Mouse (Mus musculus): ENCODE measurements at regions not wholly inside any gene's neighbourhood (a gene's known extent, or its start where the extent isn't known, plus 50 kb on each side); places are given as distances from the start of the nearest gene placed in this dataset.

DNA sequence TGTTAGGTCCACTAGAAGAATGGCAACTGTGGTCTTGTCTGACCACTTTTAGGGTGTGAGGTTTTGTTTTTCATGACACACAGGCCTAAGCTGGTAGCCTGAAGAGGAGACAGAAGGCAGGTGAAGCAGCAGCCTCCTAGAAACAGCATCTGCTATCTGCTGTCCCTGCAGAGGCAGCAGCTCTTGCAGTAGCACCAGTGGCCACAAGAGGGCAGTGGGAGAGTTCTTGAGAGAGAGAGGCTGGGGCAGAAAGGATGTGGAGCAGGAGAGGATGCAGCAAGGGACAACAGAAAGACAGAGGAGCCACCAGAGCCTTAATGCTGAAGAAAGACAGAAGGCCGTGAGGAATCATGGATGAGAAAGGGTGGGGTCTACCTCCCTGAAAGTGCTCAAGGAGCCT lies 88.1 kb upstream of the Usp51 start:
- ATAC-seq (ENCODE audit: low read depth): peak; percentile 65; the same call in 1 of the 2 replicates
- H3K27me3 ChIP-seq: no peaks in the 10 kb centered on the region
- no peaks in the 10 kb centered on the region for H3K4me1 ChIP-seq (replicated peaks)
- H3K9ac ChIP-seq: no peak overlapping the region
- H3K27ac ChIP-seq (replicated peaks): no peak overlapping the region
- no peaks in the 10 kb centered on the region for H3K9me3 ChIP-seq
- H3K36me3 ChIP-seq: no peaks in the 10 kb centered on the region
- H3K4me2 ChIP-seq: no peak overlapping the region
- WGBS: 67% methylated on average over 1 of the region's 1 CpGs
- no peak overlapping the region for H3K4me3 ChIP-seq

DNA sequence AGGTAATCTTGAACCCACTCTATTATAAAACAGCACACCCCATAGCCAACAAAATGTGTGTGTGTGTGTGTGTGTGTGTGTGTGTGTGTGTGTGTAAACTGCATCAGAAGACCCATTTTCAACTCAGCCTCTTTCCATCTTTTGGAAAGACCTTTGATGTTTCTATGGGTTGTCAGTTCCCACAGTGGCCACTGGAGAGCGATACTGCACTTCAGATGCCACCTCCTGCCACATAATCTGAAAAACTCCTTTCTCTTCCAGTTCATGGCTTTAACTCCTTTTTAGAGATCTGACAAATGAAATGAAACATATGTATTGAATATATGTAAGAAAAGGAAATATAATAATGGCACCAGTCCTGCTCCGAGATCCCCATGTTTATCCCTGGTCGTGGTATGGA lies 79.3 kb upstream of the Usp51 start:
- no peak overlapping the region for H3K9ac ChIP-seq
- no peaks in the 10 kb centered on the region for H3K36me3 ChIP-seq
- no peak overlapping the region for H3K4me3 ChIP-seq
- H3K4me2 ChIP-seq: no peak overlapping the region
- 55% methylated on average over 3 of the region's 3 CpGs for WGBS
- H3K4me1 ChIP-seq (replicated peaks): no peaks in the 10 kb centered on the region
- no peaks in the 10 kb centered on the region for H3K9me3 ChIP-seq
- H3K27me3 ChIP-seq: no peaks in the 10 kb centered on the region
- no peak overlapping the region for H3K27ac ChIP-seq (replicated peaks)
- no peak for ATAC-seq (ENCODE audit: low read depth)

DNA sequence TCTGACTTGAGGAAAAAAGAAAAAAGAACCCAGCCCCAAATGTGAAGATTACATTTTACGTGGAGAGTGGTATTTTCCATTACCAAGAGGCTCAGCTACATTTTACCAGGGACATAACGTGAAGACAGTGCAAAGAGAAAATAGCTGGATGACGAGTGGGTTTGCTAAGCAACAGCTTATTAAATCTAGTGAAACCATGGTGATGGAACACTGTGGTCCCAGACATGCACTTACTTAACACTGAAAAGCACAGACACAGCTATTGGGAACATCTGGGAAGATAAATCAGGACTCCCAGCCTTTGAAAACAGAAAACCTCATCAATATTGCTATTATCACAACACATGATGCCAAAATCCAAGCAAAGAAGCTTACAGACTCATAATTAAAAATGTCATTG lies 60.1 kb upstream of the Usp51 start:
- Histone ChIP-seq H3K4me3 (no peak overlapping the region), H3K9me3 (no peaks in the 10 kb centered on the region), H3K9ac (no peak overlapping the region), H3K27ac (replicated peaks) (no peak overlapping the region), H3K4me2 (no peak overlapping the region), H3K27me3 (0 out of 2 replicates have a peak, but pooled peaks cover 3% of the 10 kb centered on the region), H3K4me1 (replicated peaks) (no peaks in the 10 kb centered on the region), H3K36me3 (no peaks in the 10 kb centered on the region)
- WGBS: 31% methylated on average over 3 of the region's 3 CpGs
- peak; percentile 56; the same call in 1 of the 2 replicates for ATAC-seq (ENCODE audit: low read depth)
